Mouse (Mus musculus): ENCODE measurements at regions not wholly inside any gene's neighbourhood (a gene's known extent, or its start where the extent isn't known, plus 50 kb on each side); places are given as distances from the start of the nearest gene placed in this dataset.

GRCm38 (mm10) chr16:95869501-95869900 lies 121.3 kb downstream of the Psmg1 start:
- TF ChIP-seq CTCF (IDR thresholded peaks at IDR 0.05; ENCODE audit: low read depth): no peak
- H3K27me3 ChIP-seq (replicated peaks; ENCODE audit: control insufficient read depth, insufficient read depth, low read length): no peaks in the 10 kb centered on the region
- H3K4me3 ChIP-seq (ENCODE audit: low read depth, low read length): no peak overlapping the region
- no peaks in the 10 kb centered on the region for H3K4me1 ChIP-seq (replicated peaks; ENCODE audit: control insufficient read depth, insufficient read depth, low read length)
- H3K36me3 ChIP-seq (ENCODE audit: control insufficient read depth, insufficient read depth): no peaks in the 10 kb centered on the region; the same call in 1 of the 2 replicates
- ATAC-seq: no peak
- no peaks in the 10 kb centered on the region for H3K9me3 ChIP-seq (ENCODE audit: control insufficient read depth)
- H3K9ac ChIP-seq (ENCODE audit: low read depth, low read length): no peak overlapping the region
- no peak overlapping the region for H3K4me2 ChIP-seq (replicated peaks; ENCODE audit: low read depth)
- H3K27ac ChIP-seq (ENCODE audit: low read depth, low read length): no peak overlapping the region
- 57% methylated on average over 5 of the region's 5 CpGs for WGBS

- Histone ChIP-seq H3K27me3 (replicated peaks; ENCODE audit: control insufficient read depth, insufficient read depth, low read length) (no peaks in the 10 kb centered on the region), H3K4me3 (ENCODE audit: low read depth, low read length) (no peak overlapping the region), H3K4me2 (replicated peaks; ENCODE audit: low read depth) (no peak overlapping the region), H3K27ac (ENCODE audit: low read depth, low read length) (no peak overlapping the region), H3K9me3 (ENCODE audit: control insufficient read depth) (no peaks in the 10 kb centered on the region), H3K9ac (ENCODE audit: low read depth, low read length) (no peak overlapping the region), H3K36me3 (ENCODE audit: control insufficient read depth, insufficient read depth) (no peaks in the 10 kb centered on the region; the same call in 1 of the 2 replicates), H3K4me1 (replicated peaks; ENCODE audit: control insufficient read depth, insufficient read depth, low read length) (no peaks in the 10 kb centered on the region)
- TF ChIP-seq CTCF (IDR thresholded peaks at IDR 0.05; ENCODE audit: low read depth): no peak
- 94% methylated on average over 1 of the region's 1 CpGs for WGBS
- no peak for ATAC-seq
These were observed 121.9 kb downstream of the Psmg1 start for GRCm38 (mm10) chr16:95868896-95869295.

- H3K27ac ChIP-seq (ENCODE audit: low read depth, low read length): no peak overlapping the region
- ATAC-seq: no peak
- H3K4me3 ChIP-seq (ENCODE audit: low read depth, low read length): no peak overlapping the region
- H3K36me3 ChIP-seq (ENCODE audit: control insufficient read depth, insufficient read depth): no peaks in the 10 kb centered on the region; the same call in 1 of the 2 replicates
- WGBS: 63% methylated on average over 9 of the region's 9 CpGs
- H3K27me3 ChIP-seq (replicated peaks; ENCODE audit: control insufficient read depth, insufficient read depth, low read length): no peaks in the 10 kb centered on the region
- H3K4me2 ChIP-seq (replicated peaks; ENCODE audit: low read depth): no peak overlapping the region
- TF ChIP-seq CTCF (IDR thresholded peaks at IDR 0.05; ENCODE audit: low read depth): no peak
- H3K9me3 ChIP-seq (ENCODE audit: control insufficient read depth): no peaks in the 10 kb centered on the region
- no peak overlapping the region for H3K9ac ChIP-seq (ENCODE audit: low read depth, low read length)
- no peaks in the 10 kb centered on the region for H3K4me1 ChIP-seq (replicated peaks; ENCODE audit: control insufficient read depth, insufficient read depth, low read length)
These were observed 123.2 kb downstream of the Psmg1 start for GRCm38 (mm10) chr16:95867516-95867915.

- TF ChIP-seq CTCF (IDR thresholded peaks at IDR 0.05; ENCODE audit: low read depth): no peak
- Histone ChIP-seq H3K27ac (ENCODE audit: low read depth, low read length) (no peak overlapping the region), H3K9me3 (ENCODE audit: control insufficient read depth) (no peaks in the 10 kb centered on the region), H3K4me1 (replicated peaks; ENCODE audit: control insufficient read depth, insufficient read depth, low read length) (no peaks in the 10 kb centered on the region), H3K4me2 (replicated peaks; ENCODE audit: low read depth) (no peak overlapping the region), H3K36me3 (ENCODE audit: control insufficient read depth, insufficient read depth) (no peaks in the 10 kb centered on the region; the same call in 1 of the 2 replicates), H3K27me3 (replicated peaks; ENCODE audit: control insufficient read depth, insufficient read depth, low read length) (no peaks in the 10 kb centered on the region), H3K9ac (ENCODE audit: low read depth, low read length) (no peak overlapping the region), H3K4me3 (ENCODE audit: low read depth, low read length) (no peak overlapping the region)
- ATAC-seq: no peak
- 85% methylated on average over 1 of the region's 1 CpGs for WGBS
These were observed 123.8 kb downstream of the Psmg1 start for GRCm38 (mm10) chr16:95866866-95867420.

- H3K4me2 ChIP-seq (replicated peaks; ENCODE audit: low read depth): no peak overlapping the region
- WGBS: 88% methylated on average over 1 of the region's 1 CpGs
- H3K4me1 ChIP-seq (replicated peaks; ENCODE audit: control insufficient read depth, insufficient read depth, low read length): no peaks in the 10 kb centered on the region
- TF ChIP-seq CTCF (IDR thresholded peaks at IDR 0.05; ENCODE audit: low read depth): no peak
- H3K9me3 ChIP-seq (ENCODE audit: control insufficient read depth): no peaks in the 10 kb centered on the region
- H3K27ac ChIP-seq (ENCODE audit: low read depth, low read length): no peak overlapping the region
- H3K9ac ChIP-seq (ENCODE audit: low read depth, low read length): no peak overlapping the region
- H3K36me3 ChIP-seq (ENCODE audit: control insufficient read depth, insufficient read depth): no peaks in the 10 kb centered on the region; the same call in 1 of the 2 replicates
- no peak for ATAC-seq
- no peaks in the 10 kb centered on the region for H3K27me3 ChIP-seq (replicated peaks; ENCODE audit: control insufficient read depth, insufficient read depth, low read length)
- no peak overlapping the region for H3K4me3 ChIP-seq (ENCODE audit: low read depth, low read length)
These were observed 125.2 kb downstream of the Psmg1 start for GRCm38 (mm10) chr16:95865603-95866002.

GRCm38 (mm10) chr16:95864646-95865045 lies 126.1 kb downstream of the Psmg1 start:
- H3K27ac ChIP-seq (ENCODE audit: low read depth, low read length): no peak overlapping the region
- H3K9ac ChIP-seq (ENCODE audit: low read depth, low read length): no peak overlapping the region
- no peaks in the 10 kb centered on the region for H3K9me3 ChIP-seq (ENCODE audit: control insufficient read depth)
- no peak overlapping the region for H3K4me2 ChIP-seq (replicated peaks; ENCODE audit: low read depth)
- TF ChIP-seq CTCF (IDR thresholded peaks at IDR 0.05; ENCODE audit: low read depth): no peak
- no peaks in the 10 kb centered on the region for H3K4me1 ChIP-seq (replicated peaks; ENCODE audit: control insufficient read depth, insufficient read depth, low read length)
- no peak overlapping the region for H3K4me3 ChIP-seq (ENCODE audit: low read depth, low read length)
- H3K27me3 ChIP-seq (replicated peaks; ENCODE audit: control insufficient read depth, insufficient read depth, low read length): no peaks in the 10 kb centered on the region
- ATAC-seq: no peak
- WGBS: 76% methylated on average over 4 of the region's 4 CpGs
- no peaks in the 10 kb centered on the region for H3K36me3 ChIP-seq (ENCODE audit: control insufficient read depth, insufficient read depth)

- WGBS: 75% methylated on average over 13 of the region's 13 CpGs
- TF ChIP-seq CTCF (IDR thresholded peaks at IDR 0.05; ENCODE audit: low read depth): no peak
- Histone ChIP-seq H3K36me3 (ENCODE audit: control insufficient read depth, insufficient read depth) (no peaks in the 10 kb centered on the region), H3K27ac (ENCODE audit: low read depth, low read length) (no peak overlapping the region), H3K27me3 (replicated peaks; ENCODE audit: control insufficient read depth, insufficient read depth, low read length) (no peaks in the 10 kb centered on the region), H3K4me2 (replicated peaks; ENCODE audit: low read depth) (no peak overlapping the region), H3K4me1 (replicated peaks; ENCODE audit: control insufficient read depth, insufficient read depth, low read length) (no peaks in the 10 kb centered on the region), H3K9me3 (ENCODE audit: control insufficient read depth) (no peaks in the 10 kb centered on the region), H3K4me3 (ENCODE audit: low read depth, low read length) (no peak overlapping the region), H3K9ac (ENCODE audit: low read depth, low read length) (no peak overlapping the region)
- ATAC-seq: no peak
These were observed 126.7 kb downstream of the Psmg1 start for GRCm38 (mm10) chr16:95864106-95864505.

Data from intestine, postnatal 0 days (tissue).